Mouse (Mus musculus) liver, embryonic 14.5 days (tissue): ENCODE results near the gene Oas1g.

Experiments
- CTCF ChIP-seq: IDR thresholded peaks from 2 replicates; pipeline ENCODE4 v1.5.1; 2016; ENCODE audit warnings: antibody characterized with exemption, low read depth, control low read depth
- EP300 ChIP-seq: IDR thresholded peaks from 2 replicates; pipeline ENCODE4 v1.6.1; 2016; ENCODE audit warnings: antibody characterized with exemption, low read depth

DNA sequence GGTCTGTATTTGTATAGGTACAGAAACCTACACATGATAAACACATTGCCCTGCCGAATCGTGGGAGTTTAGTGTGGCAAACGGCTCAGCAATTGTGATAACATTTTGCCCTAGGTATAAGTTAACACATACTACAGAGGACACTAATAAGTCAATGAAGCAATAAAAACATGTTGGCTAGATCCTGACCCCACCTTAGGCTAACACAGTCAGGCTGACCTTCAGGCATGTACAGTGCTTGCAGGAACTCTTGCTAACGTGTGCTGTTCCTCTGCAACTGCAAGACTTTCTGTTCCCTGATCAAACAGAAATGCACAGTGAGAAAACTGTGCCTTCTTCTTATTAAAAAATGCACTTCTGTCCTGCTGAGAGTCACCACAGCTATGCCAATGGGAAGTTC lies 36.6 kb upstream of the Oas1g start:
- no peak for TF ChIP-seq CTCF
- no peak for TF ChIP-seq EP300
